Mouse (Mus musculus): ENCODE results near the gene Optc.

The Optc gene

GRCm38 (mm10) chr1:133882283-133883217 is 25.2 kb downstream of the Optc start:
- DNase-seq (ENCODE audit: low spot score) = no peak

DNA sequence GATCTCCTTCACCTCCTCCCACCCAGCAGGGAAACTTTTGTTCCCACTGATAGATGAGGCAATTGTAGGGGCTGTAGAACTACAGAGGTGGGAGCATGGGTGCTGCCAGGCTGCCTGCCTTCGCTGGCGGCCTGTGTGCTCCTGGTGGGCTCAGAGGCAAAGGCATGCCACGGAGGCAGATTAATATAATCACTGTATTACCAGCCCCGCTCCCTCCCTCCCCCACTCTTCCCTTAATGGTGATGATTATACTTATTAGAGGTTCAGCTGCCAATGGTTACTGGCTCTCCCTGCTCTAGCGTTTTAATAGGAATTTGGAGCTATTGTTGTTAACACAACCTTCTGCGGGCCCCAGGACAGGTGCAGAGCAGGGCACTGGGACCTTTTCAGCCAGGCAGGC is 26.0 kb downstream of the Optc start:
- DNase-seq (ENCODE audit: low spot score) = no peak

- no peak for DNase-seq (ENCODE audit: low spot score)
Observed at GRCm38 (mm10) chr1:133878825-133879423, 28.9 kb downstream of the Optc start.

- DNase-seq (ENCODE audit: low spot score) = no peak
Observed at GRCm38 (mm10) chr1:133876936-133877335, 30.9 kb downstream of the Optc start.

DNA sequence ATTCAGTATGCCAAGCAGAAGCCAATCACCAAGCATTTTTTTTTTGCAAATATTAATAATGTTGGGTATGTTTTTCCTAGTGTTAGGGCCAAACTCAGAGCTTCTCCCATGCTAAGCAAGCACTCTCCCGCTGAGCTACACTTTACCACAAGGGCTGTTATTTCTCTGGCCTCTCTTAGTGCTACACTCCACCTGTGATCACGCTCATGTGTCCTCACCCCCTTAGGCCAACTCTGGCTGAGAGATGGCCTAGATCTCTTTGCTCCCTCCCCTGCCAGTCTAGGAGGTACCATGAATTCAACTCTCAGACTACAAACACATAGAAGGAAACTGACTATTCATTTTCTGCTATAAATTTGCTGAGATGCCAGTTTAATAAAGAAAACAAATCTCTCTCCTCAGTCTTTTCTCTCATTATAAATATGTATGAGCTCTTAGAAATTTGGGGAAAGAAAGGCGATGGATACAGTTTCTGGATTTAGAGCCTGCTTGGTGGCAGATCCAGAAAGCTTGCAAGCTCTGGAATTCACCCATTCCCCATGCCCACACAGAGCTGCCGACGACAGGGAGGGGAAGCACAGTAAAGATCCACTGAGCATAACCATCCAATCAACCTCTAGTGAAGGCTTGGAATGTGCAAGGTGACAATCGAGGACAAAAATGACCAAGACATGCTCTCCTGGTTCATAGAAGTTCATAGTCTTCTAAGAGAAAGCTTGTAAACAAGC is 34.5 kb downstream of the Optc start:
- no peak for DNase-seq (ENCODE audit: low spot score)

DNA sequence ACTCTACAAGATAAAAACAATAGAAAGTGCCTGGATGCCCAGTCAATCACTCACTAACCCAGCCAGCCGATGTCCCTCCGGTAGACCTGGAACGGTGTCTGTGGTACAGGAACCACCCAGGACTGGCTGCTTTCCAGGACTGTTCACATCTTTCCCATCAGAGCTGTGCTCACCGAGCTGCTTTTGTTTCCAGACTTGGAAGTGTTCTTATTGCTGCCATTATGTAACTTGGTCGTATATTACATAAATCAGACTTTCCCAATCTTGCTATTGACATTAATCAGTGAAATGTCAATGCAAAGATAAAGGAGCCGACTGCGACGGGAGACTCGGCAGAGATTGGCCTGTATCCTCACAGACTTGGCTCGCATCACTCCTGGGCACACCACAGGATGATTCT is 36.6 kb downstream of the Optc start:
- no peak for DNase-seq (ENCODE audit: low spot score)

- DNase-seq (ENCODE audit: low spot score) = no peak
Observed at GRCm38 (mm10) chr1:133869221-133869620, 38.6 kb downstream of the Optc start.

DNA sequence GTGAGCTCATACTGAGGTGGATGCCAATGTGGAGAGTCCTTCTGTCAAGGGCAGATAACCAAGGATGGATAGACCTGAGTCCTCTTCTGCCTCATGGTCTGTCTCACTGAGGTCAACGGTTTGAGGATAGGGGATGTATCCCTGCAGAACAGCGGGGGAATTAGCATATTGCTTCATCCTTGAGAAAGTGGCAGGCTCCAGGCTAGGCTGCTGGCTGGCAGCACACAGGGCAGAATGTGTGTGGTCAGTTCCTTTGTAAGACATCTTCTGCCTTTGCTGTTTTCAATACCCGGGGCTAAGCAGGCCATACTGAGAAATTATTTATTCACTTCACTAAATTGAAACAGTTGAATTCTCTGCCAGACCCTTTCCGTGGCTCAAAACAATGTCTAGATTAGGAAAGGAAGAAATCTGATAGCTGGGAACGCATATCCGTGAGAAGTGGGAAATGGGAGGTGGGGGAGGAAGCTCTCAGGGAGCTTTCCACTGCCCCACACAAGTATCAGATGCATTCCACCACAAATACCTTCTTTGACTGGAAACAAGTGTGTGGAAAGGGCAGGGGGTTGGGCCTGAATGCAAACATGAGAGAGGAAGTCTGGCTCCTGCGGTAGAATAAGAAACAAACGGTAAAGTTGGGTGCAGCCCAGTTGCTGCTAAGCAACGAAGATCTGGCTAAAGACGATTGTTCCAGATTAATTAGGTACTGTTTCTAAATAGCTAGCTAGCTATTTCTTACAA is 44.4 kb downstream of the Optc start:
- DNase-seq (ENCODE audit: low spot score) = no peak

DNA sequence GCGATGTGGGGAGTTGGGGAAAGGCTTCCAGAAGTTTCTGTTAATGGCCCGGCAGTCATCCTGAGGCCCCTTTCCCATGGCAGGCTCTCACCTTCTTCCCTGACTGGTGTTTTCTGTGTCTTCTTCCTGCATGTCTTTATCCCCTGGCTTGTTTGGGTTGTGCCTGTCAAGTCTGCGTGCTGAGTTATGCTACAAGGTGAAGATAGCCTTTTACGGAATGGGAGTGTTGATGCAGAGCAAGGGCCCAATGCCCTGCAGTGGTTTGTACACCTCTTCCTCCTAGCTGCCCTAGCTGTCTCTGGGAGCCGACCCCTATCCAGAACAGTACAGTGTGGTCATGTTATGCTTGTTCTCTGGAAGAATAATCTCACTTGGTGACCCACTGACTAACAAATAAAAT is 46.8 kb downstream of the Optc start:
- no peak for DNase-seq (ENCODE audit: low spot score)

- DNase-seq (ENCODE audit: low spot score) = no peak
Observed at GRCm38 (mm10) chr1:133859821-133860711, 47.7 kb downstream of the Optc start.

GRCm38 (mm10) chr1:133859257-133859656 is 48.5 kb downstream of the Optc start:
- DNase-seq (ENCODE audit: low spot score) = no peak

DNA sequence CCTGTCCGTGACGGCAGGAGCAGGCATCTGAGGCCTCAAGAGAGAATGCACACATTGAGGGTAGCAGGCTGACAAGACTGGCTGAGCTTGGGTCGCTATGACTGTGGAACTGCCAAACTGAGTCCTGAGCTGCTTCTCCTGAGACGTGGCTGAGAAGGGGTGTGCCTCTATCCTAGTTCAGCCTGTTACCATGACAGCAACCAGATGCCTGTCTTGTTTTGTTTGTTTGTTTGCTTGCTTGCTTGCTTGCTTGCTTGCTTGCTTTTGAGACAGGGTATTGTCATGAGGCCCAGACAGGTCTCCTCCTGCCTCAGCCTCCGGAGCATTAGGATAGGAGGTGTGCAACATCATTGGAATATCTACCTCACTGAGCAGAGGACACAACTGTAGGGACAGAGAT is 50.0 kb downstream of the Optc start:
- no peak for DNase-seq (ENCODE audit: low spot score)

DNA sequence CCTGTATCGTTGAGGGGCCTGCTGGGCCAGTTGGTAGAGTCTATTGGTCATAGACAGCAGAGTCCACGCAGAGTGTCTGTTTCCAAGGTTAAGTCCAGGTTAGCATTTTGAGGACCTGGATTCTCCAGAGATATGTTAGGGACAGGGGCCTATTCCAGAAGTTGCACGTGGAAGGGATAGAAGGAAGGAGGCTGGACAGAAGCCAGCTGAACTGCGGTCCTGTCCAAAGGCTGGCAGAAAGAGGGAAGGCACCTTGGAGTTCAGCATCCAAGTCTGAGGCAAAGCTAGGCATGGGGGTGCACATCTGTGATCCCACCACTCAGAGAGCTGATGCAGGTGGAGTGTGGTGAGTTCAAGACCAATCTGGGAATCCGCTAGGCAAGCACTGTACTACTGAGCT is 50.6 kb downstream of the Optc start:
- DNase-seq (ENCODE audit: low spot score) = no peak

- DNase-seq (ENCODE audit: low spot score) = no peak
Observed at GRCm38 (mm10) chr1:133856655-133857054, 51.1 kb downstream of the Optc start.

DNA sequence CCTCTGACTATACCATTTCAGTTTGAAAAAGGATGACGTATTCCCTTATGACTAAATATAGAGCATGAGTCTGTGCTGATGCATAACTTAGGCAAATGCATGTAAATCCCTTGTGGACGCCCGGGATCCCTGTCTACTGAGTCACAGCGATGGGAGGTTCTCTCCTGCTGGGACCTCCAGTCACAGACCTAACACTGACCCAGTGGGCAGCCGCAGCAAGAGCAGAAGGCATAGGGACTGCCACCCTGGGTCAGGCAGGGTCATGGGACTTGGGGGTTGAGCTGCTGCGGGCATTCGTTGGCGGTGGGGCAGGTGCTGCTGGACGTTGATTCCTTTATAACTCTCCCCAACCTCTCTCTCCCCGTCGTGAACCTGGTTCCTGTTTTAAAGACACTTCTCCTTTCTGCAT is 51.7 kb downstream of the Optc start:
- no peak for DNase-seq (ENCODE audit: low spot score)

- DNase-seq (ENCODE audit: low spot score) = no peak
Observed at GRCm38 (mm10) chr1:133855274-133856017, 52.4 kb downstream of the Optc start.

- no peak for DNase-seq (ENCODE audit: low spot score)
Observed at GRCm38 (mm10) chr1:133854421-133855273, 53.2 kb downstream of the Optc start.

All from ovary, postnatal 10 days (tissue).